Mouse (Mus musculus) layer of hippocampus, adult 2 months (tissue): ENCODE results near the gene Csrp1. TPM values are rescaled to one million over a fixed set of nuclear protein-coding genes. Genes with fewer than 3 reads are reported as not detected.

ENCODE experiments used
- DNase-seq, 2 experiments: peaks; one replicate each; pipeline ENCODE4 v3.0.0; 2022; ENCODE audit warnings: low spot score in 2 of 2
- H3K27ac ChIP-seq: fragments of 200-600 bp; 2 replicates; pipeline ENCODE4 v1.8.1; 2022
- H3K4me3 ChIP-seq: fragments of 200-600 bp; 2 replicates; pipeline ENCODE4 v1.8.1; 2022; ENCODE audit warnings: mild to moderate bottlenecking
- CTCF ChIP-seq: fragments of 200-600 bp; conservative IDR thresholded peaks from 2 replicates; pipeline ENCODE4 v1.8.1; 2022; ENCODE audit warnings: antibody characterized with exemption, mild to moderate bottlenecking, moderate library complexity
- long read RNA-seq, 2 experiments: library from polyadenylated mRNA; stranded (forward); transcript quantifications; one replicate each; pipeline ENCODE4 v2.0.0; 2021; ENCODE audit warnings: borderline mapping rate in 2 of 2
- total RNA-seq, 2 experiments: library from RNA; stranded (reverse); gene quantifications; 2 replicates each; pipeline ENCODE4 v1.2.3; 2021

Gene Csrp1
- total RNA-seq, result 100 to 1,000 TPM; 220 to 231 TPM
- long read RNA-seq, experiment 1, transcript Csrp1-201 (6 exons, 1,823 nt), result major isoform, 34 of 43 reads
- long read RNA-seq, experiment 1, partial matches to known transcripts, result 0 of 43 reads
- long read RNA-seq, experiment 1, other reads (novel, unspliced or antisense), result 9 of 43 reads
- long read RNA-seq, experiment 2, transcript Csrp1-201 (6 exons, 1,823 nt), result major isoform, 65 of 82 reads
- long read RNA-seq, experiment 2, partial matches to known transcripts, result 17 of 82 reads
- long read RNA-seq, experiment 2, other reads (novel, unspliced or antisense), result 0 of 82 reads

- H3K27ac ChIP-seq, result no peak within 1 kb of the TSS
- DNase-seq, result no peak
- no peak for TF ChIP-seq CTCF
- no peak within 1 kb of the TSS for H3K4me3 ChIP-seq
Measured at GRCm38 (mm10) chr1:135719983-135720382, at the start of gene Csrp1. Gene Csrp1, plus strand, starts transcription at chr1:135720061.

GRCm38 (mm10) chr1:135670397-135671130 lies 49.3 kb upstream of the Csrp1 start:
- Histone ChIP-seq H3K4me3 (peak overlapping the region; percentile 34; the same call in 1 of the 2 replicates), H3K27ac (peak overlapping the region; percentile 24)
- peak; percentile 94 for TF ChIP-seq CTCF
- DNase-seq, result peak; percentile 91 to 93

GRCm38 (mm10) chr1:135671406-135671805 lies 48.5 kb upstream of the Csrp1 start:
- no peak for DNase-seq
- H3K27ac ChIP-seq, result no peak overlapping the region
- no peak overlapping the region for H3K4me3 ChIP-seq
- TF ChIP-seq CTCF, result peak; percentile 72

GRCm38 (mm10) chr1:135671956-135672355 lies 47.9 kb upstream of the Csrp1 start:
- H3K27ac ChIP-seq, result no peak overlapping the region
- no peak overlapping the region for H3K4me3 ChIP-seq
- no peak for DNase-seq
- TF ChIP-seq CTCF, result peak; percentile 23

- H3K4me3 ChIP-seq, result no peak overlapping the region
- no peak for DNase-seq
- TF ChIP-seq CTCF, result no peak
- H3K27ac ChIP-seq, result no peak overlapping the region
Measured at GRCm38 (mm10) chr1:135672374-135672773, 47.5 kb upstream of the Csrp1 start.

- no peak overlapping the region for H3K4me3 ChIP-seq
- no peak overlapping the region for H3K27ac ChIP-seq
- no peak for TF ChIP-seq CTCF
Measured at GRCm38 (mm10) chr1:135673423-135673822, 46.4 kb upstream of the Csrp1 start.

GRCm38 (mm10) chr1:135675449-135676129 lies 44.3 kb upstream of the Csrp1 start:
- DNase-seq, result no peak
- peak; percentile 62 for TF ChIP-seq CTCF
- Histone ChIP-seq H3K27ac (no peak overlapping the region), H3K4me3 (no peak overlapping the region)

More at GRCm38 (mm10) chr1:135673423-135673822, 46.4 kb upstream of the Csrp1 start:
- DNase-seq, result no peak

GRCm38 (mm10) chr1:135676247-135676646 lies 43.6 kb upstream of the Csrp1 start:
- Histone ChIP-seq H3K27ac (no peak overlapping the region), H3K4me3 (no peak overlapping the region)
- no peak for DNase-seq
- TF ChIP-seq CTCF, result no peak

GRCm38 (mm10) chr1:135676938-135677682 lies 42.8 kb upstream of the Csrp1 start:
- H3K4me3 ChIP-seq, result no peak overlapping the region
- no peak for DNase-seq
- H3K27ac ChIP-seq, result peak overlapping the region; percentile 64; the same call in 1 of the 2 replicates
- no peak for TF ChIP-seq CTCF

GRCm38 (mm10) chr1:135678145-135678544 lies 41.7 kb upstream of the Csrp1 start:
- Histone ChIP-seq H3K4me3 (no peak overlapping the region), H3K27ac (no peak overlapping the region)
- DNase-seq, result no peak
- TF ChIP-seq CTCF, result no peak

- Histone ChIP-seq H3K4me3 (no peak overlapping the region), H3K27ac (no peak overlapping the region)
- DNase-seq, result no peak
- no peak for TF ChIP-seq CTCF
Measured at GRCm38 (mm10) chr1:135680716-135681115, 39.1 kb upstream of the Csrp1 start.

GRCm38 (mm10) chr1:135681122-135681521 lies 38.7 kb upstream of the Csrp1 start:
- H3K27ac ChIP-seq, result no peak overlapping the region
- no peak for DNase-seq
- TF ChIP-seq CTCF, result no peak
- H3K4me3 ChIP-seq, result no peak overlapping the region
